Mouse (Mus musculus): ENCODE results near the gene Gfy. TPM values are rescaled to one million over a fixed set of nuclear protein-coding genes. Genes with fewer than 3 reads are reported as not detected.
A peak's percentile ranks its signal among the peaks of the same experiment; 100 is the strongest.

Gfy gene
- polyA plus RNA-seq, 1 experiment from 2014 or later = not detected

DNA sequence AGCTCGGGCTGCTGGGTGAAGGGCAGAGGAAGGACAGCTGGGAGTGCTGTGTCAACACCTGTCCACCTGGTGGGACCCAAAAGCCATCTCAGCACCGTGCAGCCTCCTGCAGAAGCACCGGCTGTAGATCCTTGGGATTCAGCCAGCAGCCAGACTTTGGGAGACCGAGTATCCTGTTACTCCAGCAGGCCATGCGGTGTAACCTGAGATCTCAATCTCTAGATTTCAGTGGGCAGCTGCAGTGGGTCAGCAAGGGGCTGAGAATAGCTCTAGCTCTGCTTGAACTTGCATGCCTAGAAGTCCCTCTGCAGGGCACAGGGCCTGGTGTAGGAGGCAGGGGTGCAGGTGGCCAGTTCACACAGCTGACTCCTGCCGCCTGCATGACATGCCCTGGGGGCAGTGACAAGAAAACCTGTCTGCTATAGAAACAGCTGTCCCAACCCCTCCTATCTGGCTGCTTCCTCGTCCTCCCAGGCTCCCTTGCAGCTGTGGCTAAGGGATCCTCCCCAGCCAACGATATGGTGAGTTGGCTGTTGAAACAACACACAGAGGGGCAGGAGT is 12.5 kb upstream of the Gfy start:
- H3K4me2 ChIP-seq (replicated peaks) = 0 out of 2 replicates have a peak overlapping the region, but pooled peaks have one; percentile 14
- H3K27me3 ChIP-seq = peaks cover 35% of the 10 kb centered on the region
- WGBS = 6% methylated on average over 8 of the region's 8 CpGs
- H3K4me1 ChIP-seq = peaks cover 13% of the 10 kb centered on the region
- peak; percentile 87 for ATAC-seq (ENCODE audit: low FRiP score, low read depth)
- no peak overlapping the region for H3K4me3 ChIP-seq
- no peaks in the 10 kb centered on the region for H3K9me3 ChIP-seq
- 0 out of 2 replicates have a peak overlapping the region, but pooled peaks have one; percentile 19 for H3K9ac ChIP-seq
- peak overlapping the region; percentile 67 for H3K27ac ChIP-seq
- no peaks in the 10 kb centered on the region for H3K36me3 ChIP-seq

DNA sequence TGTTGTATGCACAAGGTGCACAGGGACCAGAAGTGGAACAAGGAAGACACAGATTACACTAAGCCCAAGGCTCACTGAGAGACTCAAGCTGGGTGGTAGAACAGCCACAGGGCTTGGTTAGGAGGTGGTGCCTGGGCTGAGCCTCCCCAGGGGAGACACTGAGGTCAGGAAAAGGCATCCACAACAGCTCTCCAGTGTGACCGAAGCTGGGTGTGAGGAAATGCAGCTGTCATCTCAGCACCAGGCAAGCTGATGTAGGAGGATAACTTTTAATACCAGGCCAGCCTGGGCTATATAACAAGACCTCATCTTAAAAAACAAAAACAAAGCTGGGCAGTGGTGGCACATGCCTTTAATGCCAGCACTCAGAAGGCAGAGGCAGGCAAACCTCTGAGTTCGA is 11.8 kb upstream of the Gfy start:
- H3K27ac ChIP-seq = no peak overlapping the region

DNA sequence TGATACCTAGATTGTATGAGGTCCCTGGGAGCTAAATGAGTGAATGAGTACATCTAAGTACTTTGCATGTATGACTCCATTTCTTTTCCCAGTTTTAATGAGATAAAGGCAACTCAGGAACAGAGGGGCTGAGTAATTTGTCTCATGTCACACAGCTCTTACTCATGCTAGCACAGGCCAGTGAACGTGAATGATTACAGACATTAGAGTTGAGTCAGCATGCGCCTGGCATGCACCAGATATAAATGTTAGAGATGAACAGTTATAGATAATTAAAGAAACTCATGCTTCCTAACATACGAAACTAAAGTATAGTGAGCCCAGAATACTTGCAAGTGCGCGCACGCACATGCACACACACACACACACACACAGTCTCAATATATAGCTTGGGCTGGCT is 10.8 kb upstream of the Gfy start:
- Histone ChIP-seq H3K4me1 (peaks cover 16% of the 10 kb centered on the region), H3K4me2 (replicated peaks) (no peak overlapping the region), H3K9ac (no peak overlapping the region), H3K4me3 (no peak overlapping the region), H3K36me3 (no peaks in the 10 kb centered on the region), H3K27ac (no peak overlapping the region), H3K27me3 (peaks cover 44% of the 10 kb centered on the region), H3K9me3 (no peaks in the 10 kb centered on the region)
- WGBS = 87% methylated on average over 6 of the region's 6 CpGs
- ATAC-seq (ENCODE audit: low FRiP score, low read depth) = no peak

More for the DNA sequence above, 11.8 kb upstream of the Gfy start:
- no peak overlapping the region for H3K9ac ChIP-seq
- ATAC-seq (ENCODE audit: low FRiP score, low read depth) = no peak
- H3K9me3 ChIP-seq = no peaks in the 10 kb centered on the region
- no peaks in the 10 kb centered on the region for H3K36me3 ChIP-seq
- no peak overlapping the region for H3K4me2 ChIP-seq (replicated peaks)
- H3K27me3 ChIP-seq = peaks cover 41% of the 10 kb centered on the region
- WGBS = 66% methylated on average over 2 of the region's 2 CpGs
- no peak overlapping the region for H3K4me3 ChIP-seq
- H3K4me1 ChIP-seq = peaks cover 15% of the 10 kb centered on the region

DNA sequence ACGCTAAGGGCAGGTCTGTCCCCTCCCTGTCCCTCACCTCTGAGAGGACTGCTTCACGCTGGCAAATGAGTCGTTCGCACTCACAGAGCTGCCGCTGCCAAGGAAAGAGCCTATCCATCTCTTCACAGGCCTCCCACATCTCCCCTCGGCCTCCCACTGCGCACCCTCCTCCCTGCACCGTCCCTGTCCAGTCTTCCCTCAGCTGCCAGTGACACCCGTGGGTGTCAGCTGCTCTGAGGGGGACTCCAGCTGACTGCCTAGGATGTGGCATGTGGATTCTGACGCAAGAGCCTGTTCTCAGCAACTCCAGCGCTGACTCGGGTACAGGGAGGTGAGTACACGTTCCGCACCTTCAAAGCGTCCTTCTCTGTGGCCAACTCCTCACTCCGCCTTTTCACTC is 10.2 kb upstream of the Gfy start:
- H3K27me3 ChIP-seq = peaks cover 49% of the 10 kb centered on the region
- no peak overlapping the region for H3K4me3 ChIP-seq
- ATAC-seq (ENCODE audit: low FRiP score, low read depth) = no peak
- H3K36me3 ChIP-seq = no peaks in the 10 kb centered on the region
- H3K4me1 ChIP-seq = peaks cover 16% of the 10 kb centered on the region
- no peak overlapping the region for H3K27ac ChIP-seq
- H3K9me3 ChIP-seq = no peaks in the 10 kb centered on the region
- H3K4me2 ChIP-seq (replicated peaks) = no peak overlapping the region
- H3K9ac ChIP-seq = 0 out of 2 replicates have a peak overlapping the region, but pooled peaks have one; percentile 13
- 50% methylated on average over 16 of the region's 16 CpGs for WGBS

DNA sequence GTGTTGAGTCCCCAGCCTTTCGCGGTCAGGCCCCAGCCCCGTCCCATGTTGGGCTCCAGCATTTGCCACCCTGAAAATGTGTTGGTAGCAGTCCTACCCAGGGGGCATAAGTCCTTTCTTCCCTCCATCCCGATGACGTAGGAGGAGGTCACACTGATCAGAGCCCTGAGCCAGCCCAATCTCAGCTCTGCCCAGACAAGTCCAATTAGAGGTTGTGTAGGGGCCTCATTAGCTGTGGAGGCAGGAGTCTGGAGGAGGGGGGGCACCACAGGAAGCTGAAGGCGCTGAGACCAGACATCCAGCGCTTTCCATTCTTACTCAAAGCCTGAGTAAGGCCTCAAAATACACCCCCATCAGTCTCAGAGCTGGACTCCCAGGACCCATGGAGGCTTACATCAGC is 6.6 kb upstream of the Gfy start:
- Histone ChIP-seq H3K4me3 (no peak overlapping the region), H3K4me2 (replicated peaks) (no peak overlapping the region), H3K36me3 (no peaks in the 10 kb centered on the region), H3K27me3 (peaks cover 82% of the 10 kb centered on the region), H3K9me3 (no peaks in the 10 kb centered on the region), H3K27ac (no peak overlapping the region), H3K9ac (peak overlapping the region; percentile 5; the same call in 1 of the 2 replicates), H3K4me1 (peaks cover 14% of the 10 kb centered on the region)
- 50% methylated on average over 7 of the region's 7 CpGs for WGBS
- ATAC-seq (ENCODE audit: low FRiP score, low read depth) = no peak

DNA sequence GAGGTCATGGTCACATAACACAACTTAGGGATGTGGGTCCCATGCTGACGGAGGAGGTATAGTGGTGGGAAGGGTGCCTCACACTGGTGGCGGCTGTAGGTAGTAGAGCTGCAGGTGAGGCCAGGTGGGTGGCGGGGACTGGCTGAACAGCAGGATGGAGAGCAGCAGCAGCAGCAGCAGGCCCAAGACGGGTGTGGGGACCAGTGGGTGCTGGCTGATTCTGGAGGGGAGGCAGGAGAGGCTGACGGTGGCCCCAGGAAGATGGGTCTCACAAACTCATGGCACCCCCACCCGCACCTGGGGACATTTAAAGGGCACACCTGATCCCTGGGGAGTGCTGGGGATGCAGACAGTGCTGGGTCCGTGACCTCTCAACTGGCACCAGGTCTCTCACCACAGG is 4.3 kb upstream of the Gfy start:
- Histone ChIP-seq H3K9me3 (no peaks in the 10 kb centered on the region), H3K4me2 (replicated peaks) (no peak overlapping the region), H3K4me3 (no peak overlapping the region), H3K27me3 (peaks cover 87% of the 10 kb centered on the region), H3K9ac (no peak overlapping the region), H3K27ac (no peak overlapping the region), H3K4me1 (peaks cover 16% of the 10 kb centered on the region), H3K36me3 (no peaks in the 10 kb centered on the region)
- ATAC-seq (ENCODE audit: low FRiP score, low read depth) = no peak
- 62% methylated on average over 7 of the region's 7 CpGs for WGBS

DNA sequence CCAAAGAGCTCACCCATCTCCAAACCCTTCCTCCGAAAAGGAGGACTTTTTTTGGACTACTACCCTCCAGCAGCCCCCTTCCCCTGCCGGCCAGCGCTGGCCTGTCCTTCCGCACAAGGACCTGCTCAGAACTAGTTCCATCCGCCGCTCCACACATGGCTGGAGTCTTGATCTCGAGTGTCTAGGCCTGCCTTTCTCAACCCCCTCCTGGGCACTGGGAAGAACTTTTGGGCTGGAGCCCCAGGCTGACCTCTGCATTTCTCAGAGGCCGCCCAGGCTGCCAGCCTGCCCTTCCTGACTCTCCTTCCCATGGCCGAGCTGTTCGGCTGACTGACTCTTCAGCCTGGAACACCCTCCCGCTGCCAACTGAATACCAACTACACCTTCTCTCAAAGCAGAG is 3.2 kb upstream of the Gfy start:
- H3K9me3 ChIP-seq = no peaks in the 10 kb centered on the region
- no peak for ATAC-seq (ENCODE audit: low FRiP score, low read depth)
- peak overlapping the region; percentile 34 for H3K4me3 ChIP-seq
- H3K27me3 ChIP-seq = peaks cover 90% of the 10 kb centered on the region
- peak overlapping the region; percentile 53 for H3K9ac ChIP-seq
- H3K4me1 ChIP-seq = peaks cover 16% of the 10 kb centered on the region
- 18% methylated on average over 11 of the region's 11 CpGs for WGBS
- peak overlapping the region; percentile 61 for H3K4me2 ChIP-seq (replicated peaks)
- H3K27ac ChIP-seq = no peak overlapping the region
- H3K36me3 ChIP-seq = no peaks in the 10 kb centered on the region

DNA sequence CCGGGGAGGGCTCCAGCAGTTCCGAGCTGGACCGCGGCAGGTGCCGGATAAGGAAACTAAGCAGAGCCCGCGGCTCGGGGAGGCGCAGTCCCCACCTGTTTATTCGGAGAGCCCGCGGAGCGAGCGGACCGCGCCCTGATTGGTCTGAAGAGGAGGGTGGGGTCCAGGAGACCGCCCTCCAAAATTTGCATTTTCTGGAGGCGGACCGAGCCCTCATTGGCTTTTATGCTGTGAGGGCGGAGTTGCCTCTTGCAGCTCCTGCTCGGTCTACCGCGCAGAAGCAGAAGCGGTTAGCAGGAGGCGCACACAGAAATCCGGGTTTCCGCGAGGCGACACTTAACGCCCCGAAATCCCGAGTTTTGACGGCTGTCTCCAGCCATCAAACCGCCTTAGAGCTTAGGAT is 2.8 kb upstream of the Gfy start:
- peak overlapping the region; percentile 53; the same call in 1 of the 2 replicates for H3K9ac ChIP-seq
- under 1% methylated on average over 34 of the region's 34 CpGs for WGBS
- ATAC-seq (ENCODE audit: low FRiP score, low read depth) = peak; percentile 89
- peaks cover 16% of the 10 kb centered on the region for H3K4me1 ChIP-seq
- H3K27ac ChIP-seq = no peak overlapping the region
- no peaks in the 10 kb centered on the region for H3K9me3 ChIP-seq
- H3K4me2 ChIP-seq (replicated peaks) = peak overlapping the region; percentile 61
- H3K27me3 ChIP-seq = peaks cover 94% of the 10 kb centered on the region
- no peaks in the 10 kb centered on the region for H3K36me3 ChIP-seq
- H3K4me3 ChIP-seq = peak overlapping the region; percentile 34

DNA sequence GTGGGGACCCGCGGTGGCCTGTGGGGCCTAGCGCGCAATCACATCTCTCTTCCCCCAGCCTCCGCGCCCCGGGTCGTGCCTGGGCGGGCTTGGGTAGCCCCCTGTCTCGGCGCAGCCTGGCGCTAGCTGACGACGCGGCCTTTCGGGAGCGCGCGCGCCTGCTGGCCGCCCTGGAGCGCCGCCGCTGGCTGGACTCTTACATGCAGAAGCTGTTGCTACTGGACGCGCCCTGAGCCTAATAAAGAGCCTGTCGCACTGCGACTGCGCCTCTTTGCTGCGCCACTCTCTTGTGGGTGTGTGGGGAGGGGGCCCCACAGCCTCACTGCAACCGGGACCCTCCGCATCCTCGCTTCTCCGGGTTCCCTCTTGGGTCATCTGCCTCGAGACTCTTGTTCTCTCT is 2.2 kb upstream of the Gfy start:
- no peaks in the 10 kb centered on the region for H3K36me3 ChIP-seq
- H3K27ac ChIP-seq = no peak overlapping the region
- 6% methylated on average over 35 of the region's 35 CpGs for WGBS
- H3K9ac ChIP-seq = no peak overlapping the region
- H3K9me3 ChIP-seq = no peaks in the 10 kb centered on the region
- H3K4me1 ChIP-seq = peaks cover 16% of the 10 kb centered on the region
- ATAC-seq (ENCODE audit: low FRiP score, low read depth) = peak; percentile 2; the same call in 1 of the 2 replicates
- peaks cover 98% of the 10 kb centered on the region for H3K27me3 ChIP-seq
- H3K4me2 ChIP-seq (replicated peaks) = 0 out of 2 replicates have a peak overlapping the region, but pooled peaks have one; percentile 12
- H3K4me3 ChIP-seq = peak overlapping the region; percentile 12

DNA sequence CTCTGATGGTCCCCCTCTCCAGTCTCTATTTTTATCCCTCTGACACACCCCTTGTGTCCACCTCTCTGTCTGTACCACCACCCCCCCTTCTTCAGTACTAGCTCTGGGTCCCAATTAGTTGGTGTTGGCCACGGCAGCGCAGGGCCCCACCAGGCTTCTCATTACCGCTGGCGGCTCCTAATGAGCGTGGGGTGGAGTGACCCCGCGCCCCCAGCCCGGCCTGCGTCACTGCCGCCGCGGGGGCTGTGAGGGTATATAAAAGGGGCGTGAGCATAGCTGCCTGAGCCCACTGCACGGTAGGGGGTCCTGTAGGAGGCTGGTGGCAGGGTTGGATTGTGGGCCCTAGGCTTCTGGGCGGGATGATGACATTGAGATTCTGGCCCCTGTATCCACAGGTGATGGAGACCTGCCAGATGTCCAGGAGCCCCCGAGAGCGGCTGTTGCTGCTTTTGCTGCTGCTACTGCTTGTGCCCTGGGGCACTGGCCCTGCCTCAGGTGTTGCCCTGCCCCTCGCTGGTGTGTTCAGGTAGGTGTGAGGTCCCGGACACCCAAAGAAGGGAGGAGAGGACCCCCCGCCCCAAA is 1.6 kb upstream of the Gfy start, which contains the start of gene Pth2:
Gene Pth2 (plus strand): TSS at position 100 of the 582 bp plus-strand sequence.
- WGBS = 10% methylated on average over 20 of the region's 20 CpGs
- H3K36me3 ChIP-seq = no peaks in the 10 kb centered on the region
- peak within 1 kb of the TSS; percentile 12 for H3K4me3 ChIP-seq
- H3K4me1 ChIP-seq = peaks cover 17% of the 10 kb centered on the region
- no peaks in the 10 kb centered on the region for H3K9me3 ChIP-seq
- H3K27me3 ChIP-seq = peaks cover 99% of the 10 kb centered on the region
- 0 out of 2 replicates have a peak within 1 kb of the TSS, but pooled peaks have one; percentile 12 for H3K4me2 ChIP-seq (replicated peaks)
- H3K9ac ChIP-seq = no peak within 1 kb of the TSS
- no peak within 1 kb of the TSS for H3K27ac ChIP-seq
- no peak for ATAC-seq (ENCODE audit: low FRiP score, low read depth)

DNA sequence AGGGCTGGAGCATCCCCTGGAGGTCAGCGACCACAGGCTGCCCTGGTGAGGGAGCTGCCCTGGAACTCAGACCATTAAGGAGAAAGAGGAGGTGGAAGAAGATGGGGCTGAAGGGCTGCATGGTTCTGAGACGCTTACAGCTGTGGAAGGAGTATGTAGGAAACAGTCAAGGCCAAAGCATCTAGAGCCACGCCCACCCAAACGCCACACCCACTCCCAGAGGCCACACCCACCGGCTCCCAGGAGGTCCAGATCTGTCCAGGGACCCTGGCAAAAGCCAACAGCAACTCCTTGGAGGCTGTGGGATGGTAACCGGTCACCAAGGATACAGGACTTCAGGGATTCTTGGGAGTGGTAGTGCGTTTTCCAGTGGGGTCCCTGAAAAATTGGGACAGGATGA is 819 bp downstream of the Gfy start:
- Histone ChIP-seq H3K9me3 (0 out of 2 replicates have a peak, but pooled peaks cover 4% of the 10 kb centered on the region), H3K27me3 (peaks cover 98% of the 10 kb centered on the region), H3K27ac (no peak overlapping the region), H3K36me3 (no peaks in the 10 kb centered on the region), H3K4me2 (replicated peaks) (no peak overlapping the region), H3K4me3 (no peak overlapping the region), H3K9ac (no peak overlapping the region), H3K4me1 (peaks cover 27% of the 10 kb centered on the region)
- no peak for ATAC-seq (ENCODE audit: low FRiP score, low read depth)
- WGBS = 19% methylated on average over 7 of the region's 7 CpGs

DNA sequence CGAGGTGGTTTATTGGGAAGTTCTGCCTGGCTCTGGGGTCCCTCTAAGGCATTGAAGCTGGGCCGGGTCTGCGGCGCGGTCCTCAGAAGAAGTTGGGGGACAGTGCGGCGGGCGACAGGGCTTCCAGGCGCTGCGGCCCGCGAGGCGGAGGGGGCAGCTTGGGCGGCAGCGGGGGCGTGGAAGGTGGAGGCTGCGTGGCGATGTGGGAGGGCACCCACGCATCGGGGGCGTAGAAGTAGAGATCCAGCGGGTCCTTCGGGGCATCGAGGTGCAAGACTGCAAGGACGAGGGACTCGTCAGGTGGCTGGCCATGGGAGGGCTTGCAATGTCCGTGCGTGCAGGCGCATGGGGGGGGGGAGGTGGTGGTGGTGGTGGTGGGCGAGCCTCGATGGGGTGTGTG is 3.0 kb downstream of the Gfy start:
- no peak for ATAC-seq (ENCODE audit: low FRiP score, low read depth)
- Histone ChIP-seq H3K36me3 (no peaks in the 10 kb centered on the region), H3K4me3 (peak overlapping the region; percentile 29), H3K27me3 (peaks cover 97% of the 10 kb centered on the region), H3K9ac (peak overlapping the region; percentile 39; the same call in 1 of the 2 replicates), H3K27ac (no peak overlapping the region), H3K4me2 (replicated peaks) (peak overlapping the region; percentile 56), H3K9me3 (0 out of 2 replicates have a peak, but pooled peaks cover 4% of the 10 kb centered on the region), H3K4me1 (peaks cover 19% of the 10 kb centered on the region)
- WGBS = 2% methylated on average over 31 of the region's 31 CpGs
